Mouse (Mus musculus): ENCODE results near the gene Mss51. TPM values are rescaled to one million over a fixed set of nuclear protein-coding genes. Genes with fewer than 3 reads are reported as not detected.

The Mss51 gene
- polyA plus RNA-seq, 1 experiment from 2014 or later = 0.55 TPM

GRCm38 (mm10) chr14:20486031-20486430 lies 10.7 kb downstream of the Mss51 start:
- no peak overlapping the region for H3K4me2 ChIP-seq (replicated peaks)
- DNase-seq (ENCODE audit: low spot score) (no peak), ATAC-seq (ENCODE audit: low FRiP score) (no peak)
- H3K9me3 ChIP-seq (ENCODE audit: control insufficient read depth, low read length) = no peaks in the 10 kb centered on the region
- no peak overlapping the region for H3K9ac ChIP-seq
- H3K27ac ChIP-seq = no peak overlapping the region
- no peaks in the 10 kb centered on the region for H3K4me1 ChIP-seq (replicated peaks; ENCODE audit: control insufficient read depth, insufficient read depth, low read length)
- H3K36me3 ChIP-seq (replicated peaks; ENCODE audit: control insufficient read depth, insufficient read depth) = peaks cover 18% of the 10 kb centered on the region
- H3K4me3 ChIP-seq (replicated peaks; ENCODE audit: low read length) = no peak overlapping the region
- H3K27me3 ChIP-seq (ENCODE audit: control insufficient read depth, insufficient read depth, low read length) = no peaks in the 10 kb centered on the region
- 93% methylated on average over 5 of the region's 5 CpGs for WGBS

GRCm38 (mm10) chr14:20482051-20482751 lies 14.5 kb downstream of the Mss51 start:
- Histone ChIP-seq H3K4me3 (replicated peaks; ENCODE audit: low read length) (no peak overlapping the region), H3K4me1 (replicated peaks; ENCODE audit: control insufficient read depth, insufficient read depth, low read length) (no peaks in the 10 kb centered on the region), H3K4me2 (replicated peaks) (no peak overlapping the region), H3K9ac (no peak overlapping the region), H3K27ac (no peak overlapping the region), H3K9me3 (ENCODE audit: control insufficient read depth, low read length) (no peaks in the 10 kb centered on the region), H3K27me3 (ENCODE audit: control insufficient read depth, insufficient read depth, low read length) (no peaks in the 10 kb centered on the region), H3K36me3 (replicated peaks; ENCODE audit: control insufficient read depth, insufficient read depth) (peaks cover 12% of the 10 kb centered on the region)
- ATAC-seq (ENCODE audit: low FRiP score) (no peak), DNase-seq (ENCODE audit: low spot score) (no peak)
- WGBS = 90% methylated on average over 7 of the region's 7 CpGs

- no peaks in the 10 kb centered on the region for H3K4me1 ChIP-seq (replicated peaks; ENCODE audit: control insufficient read depth, insufficient read depth, low read length)
- no peak overlapping the region for H3K9ac ChIP-seq
- 25% methylated on average over 5 of the region's 5 CpGs for WGBS
- H3K4me3 ChIP-seq (replicated peaks; ENCODE audit: low read length) = no peak overlapping the region
- H3K36me3 ChIP-seq (replicated peaks; ENCODE audit: control insufficient read depth, insufficient read depth) = peaks cover 12% of the 10 kb centered on the region
- H3K27ac ChIP-seq = no peak overlapping the region
- no peak overlapping the region for H3K4me2 ChIP-seq (replicated peaks)
- DNase-seq (ENCODE audit: low spot score) (no peak), ATAC-seq (ENCODE audit: low FRiP score) (no peak)
- no peaks in the 10 kb centered on the region for H3K9me3 ChIP-seq (ENCODE audit: control insufficient read depth, low read length)
- no peaks in the 10 kb centered on the region for H3K27me3 ChIP-seq (ENCODE audit: control insufficient read depth, insufficient read depth, low read length)
Measured at GRCm38 (mm10) chr14:20481211-20481610, 15.5 kb downstream of the Mss51 start.

GRCm38 (mm10) chr14:20480195-20480579 lies 16.5 kb downstream of the Mss51 start:
- Histone ChIP-seq H3K9me3 (ENCODE audit: control insufficient read depth, low read length) (no peaks in the 10 kb centered on the region), H3K4me2 (replicated peaks) (peak overlapping the region; percentile 55), H3K4me3 (replicated peaks; ENCODE audit: low read length) (peak overlapping the region; percentile 47), H3K9ac (peak overlapping the region; percentile 53; the same call in 1 of the 2 replicates), H3K27me3 (ENCODE audit: control insufficient read depth, insufficient read depth, low read length) (no peaks in the 10 kb centered on the region), H3K36me3 (replicated peaks; ENCODE audit: control insufficient read depth, insufficient read depth) (peaks cover 12% of the 10 kb centered on the region), H3K27ac (no peak overlapping the region), H3K4me1 (replicated peaks; ENCODE audit: control insufficient read depth, insufficient read depth, low read length) (no peaks in the 10 kb centered on the region)
- WGBS = 75% methylated on average over 1 of the region's 1 CpGs
- DNase-seq (ENCODE audit: low spot score) (no peak), ATAC-seq (ENCODE audit: low FRiP score) (no peak)

GRCm38 (mm10) chr14:20479291-20480194 lies 17.2 kb downstream of the Mss51 start, which contains the start of gene Anxa7:
Gene Anxa7 (minus strand): TSS chr14:20480133.
- 3% methylated on average over 48 of the region's 48 CpGs for WGBS
- ATAC-seq (ENCODE audit: low FRiP score) = peak; percentile 77
- Histone ChIP-seq H3K27ac (no peak within 1 kb of the TSS), H3K4me1 (replicated peaks; ENCODE audit: control insufficient read depth, insufficient read depth, low read length) (no peaks in the 10 kb centered on the region), H3K9me3 (ENCODE audit: control insufficient read depth, low read length) (no peaks in the 10 kb centered on the region), H3K4me3 (replicated peaks; ENCODE audit: low read length) (peak within 1 kb of the TSS; percentile 47), H3K36me3 (replicated peaks; ENCODE audit: control insufficient read depth, insufficient read depth) (peaks cover 8% of the 10 kb centered on the region; the same call in 1 of the 2 replicates), H3K4me2 (replicated peaks) (peak within 1 kb of the TSS; percentile 55), H3K9ac (peak within 1 kb of the TSS; percentile 53; the same call in 1 of the 2 replicates), H3K27me3 (ENCODE audit: control insufficient read depth, insufficient read depth, low read length) (no peaks in the 10 kb centered on the region)
- peak; percentile 50 for DNase-seq (ENCODE audit: low spot score)

- ATAC-seq (ENCODE audit: low FRiP score) = no peak
Measured at GRCm38 (mm10) chr14:20478801-20479200, 17.9 kb downstream of the Mss51 start.

GRCm38 (mm10) chr14:20478385-20478784 lies 18.3 kb downstream of the Mss51 start:
- 51% methylated on average over 3 of the region's 3 CpGs for WGBS
- Histone ChIP-seq H3K4me2 (replicated peaks) (peak overlapping the region; percentile 55), H3K4me3 (replicated peaks; ENCODE audit: low read length) (peak overlapping the region; percentile 47; the same call in 1 of the 2 replicates), H3K27me3 (ENCODE audit: control insufficient read depth, insufficient read depth, low read length) (no peaks in the 10 kb centered on the region), H3K9ac (no peak overlapping the region), H3K36me3 (replicated peaks; ENCODE audit: control insufficient read depth, insufficient read depth) (no peaks in the 10 kb centered on the region), H3K9me3 (ENCODE audit: control insufficient read depth, low read length) (no peaks in the 10 kb centered on the region), H3K27ac (no peak overlapping the region), H3K4me1 (replicated peaks; ENCODE audit: control insufficient read depth, insufficient read depth, low read length) (no peaks in the 10 kb centered on the region)
- no peak for DNase-seq (ENCODE audit: low spot score)
- ATAC-seq (ENCODE audit: low FRiP score) = no peak

More at GRCm38 (mm10) chr14:20478801-20479200, 17.9 kb downstream of the Mss51 start:
- no peaks in the 10 kb centered on the region for H3K27me3 ChIP-seq (ENCODE audit: control insufficient read depth, insufficient read depth, low read length)
- H3K9me3 ChIP-seq (ENCODE audit: control insufficient read depth, low read length) = no peaks in the 10 kb centered on the region
- H3K4me3 ChIP-seq (replicated peaks; ENCODE audit: low read length) = peak overlapping the region; percentile 47
- H3K27ac ChIP-seq = no peak overlapping the region
- no peak overlapping the region for H3K9ac ChIP-seq
- no peak for DNase-seq (ENCODE audit: low spot score)
- 28% methylated on average over 7 of the region's 7 CpGs for WGBS
- 0 out of 2 replicates have a peak, but pooled peaks cover 1% of the 10 kb centered on the region for H3K36me3 ChIP-seq (replicated peaks; ENCODE audit: control insufficient read depth, insufficient read depth)
- no peaks in the 10 kb centered on the region for H3K4me1 ChIP-seq (replicated peaks; ENCODE audit: control insufficient read depth, insufficient read depth, low read length)
- peak overlapping the region; percentile 55 for H3K4me2 ChIP-seq (replicated peaks)

- no peak for ATAC-seq (ENCODE audit: low FRiP score)
- H3K9me3 ChIP-seq (ENCODE audit: control insufficient read depth, low read length) = no peaks in the 10 kb centered on the region
- H3K4me2 ChIP-seq (replicated peaks) = no peak overlapping the region
- H3K4me1 ChIP-seq (replicated peaks; ENCODE audit: control insufficient read depth, insufficient read depth, low read length) = no peaks in the 10 kb centered on the region
- H3K4me3 ChIP-seq (replicated peaks; ENCODE audit: low read length) = no peak overlapping the region
- H3K27me3 ChIP-seq (ENCODE audit: control insufficient read depth, insufficient read depth, low read length) = no peaks in the 10 kb centered on the region
- DNase-seq (ENCODE audit: low spot score) = no peak
- H3K36me3 ChIP-seq (replicated peaks; ENCODE audit: control insufficient read depth, insufficient read depth) = no peaks in the 10 kb centered on the region
- WGBS = 48% methylated on average over 4 of the region's 4 CpGs
- H3K27ac ChIP-seq = no peak overlapping the region
- no peak overlapping the region for H3K9ac ChIP-seq
Measured at GRCm38 (mm10) chr14:20477261-20478025, 19.3 kb downstream of the Mss51 start.
